Mouse (Mus musculus) spleen, adult 12 weeks (tissue): ENCODE measurements around the gene Gtpbp3.
A peak's percentile ranks its signal among the peaks of the same experiment; 100 is the strongest.

Experiments
- DNase-seq: peaks from one replicate; pipeline ENCODE4 v3.0.0; 2022; ENCODE audit warnings: low spot score

Gene Gtpbp3

GRCm38 (mm10) chr8:71470146-71470912 is 17.6 kb upstream of the Gtpbp3 start:
- no peak for DNase-seq

GRCm38 (mm10) chr8:71470913-71471255 is 17.0 kb upstream of the Gtpbp3 start:
- no peak for DNase-seq

- DNase-seq: no peak
Observed at GRCm38 (mm10) chr8:71471861-71472260, 16.0 kb upstream of the Gtpbp3 start.

- no peak for DNase-seq
Observed at GRCm38 (mm10) chr8:71472601-71473386, 15.1 kb upstream of the Gtpbp3 start.

- DNase-seq: no peak
Observed at GRCm38 (mm10) chr8:71474344-71474743, 13.6 kb upstream of the Gtpbp3 start.

GRCm38 (mm10) chr8:71474785-71475701 is 12.9 kb upstream of the Gtpbp3 start:
- no peak for DNase-seq

GRCm38 (mm10) chr8:71475702-71476075 is 12.2 kb upstream of the Gtpbp3 start:
- no peak for DNase-seq

- DNase-seq: peak; percentile 63
Observed at GRCm38 (mm10) chr8:71476099-71476940, 11.6 kb upstream of the Gtpbp3 start.

- DNase-seq: no peak
Observed at GRCm38 (mm10) chr8:71477196-71477845, 10.6 kb upstream of the Gtpbp3 start.

GRCm38 (mm10) chr8:71478943-71479342 is 9.0 kb upstream of the Gtpbp3 start:
- DNase-seq: no peak

GRCm38 (mm10) chr8:71483932-71484331 is 4.0 kb upstream of the Gtpbp3 start:
- DNase-seq: no peak

GRCm38 (mm10) chr8:71484736-71485135 is 3.2 kb upstream of the Gtpbp3 start:
- no peak for DNase-seq

GRCm38 (mm10) chr8:71485142-71486135 is 2.5 kb upstream of the Gtpbp3 start, which contains the start of gene Ano8:
Gene Ano8 (minus strand): TSS chr8:71485963.
- DNase-seq: peak; percentile 59

GRCm38 (mm10) chr8:71486136-71486529 is 1.8 kb upstream of the Gtpbp3 start:
- DNase-seq: no peak

GRCm38 (mm10) chr8:71488454-71488853 is 551 bp downstream of the Gtpbp3 start:
- DNase-seq: peak; percentile 82

- DNase-seq: peak; percentile 57
Observed at GRCm38 (mm10) chr8:71495039-71495438, 7.1 kb downstream of the Gtpbp3 start.

- no peak for DNase-seq
Observed at GRCm38 (mm10) chr8:71495811-71496210, 7.9 kb downstream of the Gtpbp3 start.

GRCm38 (mm10) chr8:71496481-71496880 is 8.6 kb downstream of the Gtpbp3 start:
- DNase-seq: no peak

GRCm38 (mm10) chr8:71497077-71497645 is 9.3 kb downstream of the Gtpbp3 start:
- DNase-seq: no peak
